Mouse (Mus musculus): Measurements from ENCODE around the gene Dbndd2. TPM values are rescaled to one million over a fixed set of nuclear protein-coding genes. Genes with fewer than 3 reads are reported as not detected.

The Dbndd2 gene
- polyA plus RNA-seq, 1 experiment, result 13.8 TPM

GRCm38 (mm10) chr2:164512121-164512909 lies 26.4 kb downstream of the Dbndd2 start:
- no peaks in the 10 kb centered on the region for H3K4me1 ChIP-seq (ENCODE audit: control insufficient read depth, insufficient read depth, low read length)

GRCm38 (mm10) chr2:164513389-164513788 lies 27.5 kb downstream of the Dbndd2 start:
- H3K4me3 ChIP-seq (ENCODE audit: insufficient read depth, low read length), result no peak overlapping the region
- TF ChIP-seq CTCF (IDR thresholded peaks at IDR 0.05; ENCODE audit: borderline replicate concordance, insufficient read depth, low read length), result no peak
- TF ChIP-seq POLR2A (IDR thresholded peaks at IDR 0.05; ENCODE audit: low read depth, low read length), result no peak
- H3K27ac ChIP-seq (ENCODE audit: insufficient read depth, low read length), result peak overlapping the region; percentile 3; the same call in 1 of the 2 replicates
- H3K4me1 ChIP-seq (ENCODE audit: control insufficient read depth, insufficient read depth, low read length), result 0 out of 2 replicates have a peak, but pooled peaks cover 5% of the 10 kb centered on the region

More at GRCm38 (mm10) chr2:164512121-164512909, 26.4 kb downstream of the Dbndd2 start:
- TF ChIP-seq CTCF (IDR thresholded peaks at IDR 0.05; ENCODE audit: borderline replicate concordance, insufficient read depth, low read length), result no peak
- TF ChIP-seq POLR2A (IDR thresholded peaks at IDR 0.05; ENCODE audit: low read depth, low read length), result no peak
- no peak overlapping the region for H3K4me3 ChIP-seq (ENCODE audit: insufficient read depth, low read length)
- H3K27ac ChIP-seq (ENCODE audit: insufficient read depth, low read length), result no peak overlapping the region

- Histone ChIP-seq H3K27ac (ENCODE audit: insufficient read depth, low read length) (no peak overlapping the region), H3K4me1 (ENCODE audit: control insufficient read depth, insufficient read depth, low read length) (peaks cover 12% of the 10 kb centered on the region; the same call in 1 of the 2 replicates), H3K4me3 (ENCODE audit: insufficient read depth, low read length) (no peak overlapping the region)
- TF ChIP-seq POLR2A (IDR thresholded peaks at IDR 0.05; ENCODE audit: low read depth, low read length) (no peak), CTCF (IDR thresholded peaks at IDR 0.05; ENCODE audit: borderline replicate concordance, insufficient read depth, low read length) (no peak)
Measured at GRCm38 (mm10) chr2:164514916-164515315, 29.0 kb downstream of the Dbndd2 start.

DNA sequence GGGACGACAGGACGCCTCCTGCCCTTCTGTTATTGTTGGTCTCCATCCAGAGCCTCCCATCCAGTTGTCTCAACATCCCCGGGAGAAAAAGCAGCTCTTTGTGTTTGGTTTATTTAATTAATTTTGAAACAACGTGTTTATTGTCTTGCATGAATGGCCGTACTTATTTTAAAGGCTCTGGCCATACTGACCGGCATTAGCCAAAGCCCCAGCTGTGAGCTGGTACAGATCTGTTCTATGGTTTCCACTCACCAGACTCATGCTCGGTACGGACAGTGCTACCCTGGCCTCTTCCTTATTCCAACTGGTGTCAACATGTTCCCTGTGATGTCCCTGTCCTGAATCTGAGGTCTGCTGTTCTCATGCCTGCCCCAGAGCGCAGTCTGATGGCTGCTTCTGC lies 30.0 kb downstream of the Dbndd2 start:
- H3K4me3 ChIP-seq (ENCODE audit: insufficient read depth, low read length), result no peak overlapping the region
- no peak overlapping the region for H3K27ac ChIP-seq (ENCODE audit: insufficient read depth, low read length)
- TF ChIP-seq POLR2A (IDR thresholded peaks at IDR 0.05; ENCODE audit: low read depth, low read length) (no peak), CTCF (IDR thresholded peaks at IDR 0.05; ENCODE audit: borderline replicate concordance, insufficient read depth, low read length) (no peak)
- H3K4me1 ChIP-seq (ENCODE audit: control insufficient read depth, insufficient read depth, low read length), result peaks cover 15% of the 10 kb centered on the region; the same call in 1 of the 2 replicates

GRCm38 (mm10) chr2:164516592-164516991 lies 30.7 kb downstream of the Dbndd2 start:
- no peak overlapping the region for H3K4me3 ChIP-seq (ENCODE audit: insufficient read depth, low read length)
- TF ChIP-seq POLR2A (IDR thresholded peaks at IDR 0.05; ENCODE audit: low read depth, low read length) (no peak), CTCF (IDR thresholded peaks at IDR 0.05; ENCODE audit: borderline replicate concordance, insufficient read depth, low read length) (no peak)
- no peak overlapping the region for H3K27ac ChIP-seq (ENCODE audit: insufficient read depth, low read length)
- peaks cover 18% of the 10 kb centered on the region; the same call in 1 of the 2 replicates for H3K4me1 ChIP-seq (ENCODE audit: control insufficient read depth, insufficient read depth, low read length)

DNA sequence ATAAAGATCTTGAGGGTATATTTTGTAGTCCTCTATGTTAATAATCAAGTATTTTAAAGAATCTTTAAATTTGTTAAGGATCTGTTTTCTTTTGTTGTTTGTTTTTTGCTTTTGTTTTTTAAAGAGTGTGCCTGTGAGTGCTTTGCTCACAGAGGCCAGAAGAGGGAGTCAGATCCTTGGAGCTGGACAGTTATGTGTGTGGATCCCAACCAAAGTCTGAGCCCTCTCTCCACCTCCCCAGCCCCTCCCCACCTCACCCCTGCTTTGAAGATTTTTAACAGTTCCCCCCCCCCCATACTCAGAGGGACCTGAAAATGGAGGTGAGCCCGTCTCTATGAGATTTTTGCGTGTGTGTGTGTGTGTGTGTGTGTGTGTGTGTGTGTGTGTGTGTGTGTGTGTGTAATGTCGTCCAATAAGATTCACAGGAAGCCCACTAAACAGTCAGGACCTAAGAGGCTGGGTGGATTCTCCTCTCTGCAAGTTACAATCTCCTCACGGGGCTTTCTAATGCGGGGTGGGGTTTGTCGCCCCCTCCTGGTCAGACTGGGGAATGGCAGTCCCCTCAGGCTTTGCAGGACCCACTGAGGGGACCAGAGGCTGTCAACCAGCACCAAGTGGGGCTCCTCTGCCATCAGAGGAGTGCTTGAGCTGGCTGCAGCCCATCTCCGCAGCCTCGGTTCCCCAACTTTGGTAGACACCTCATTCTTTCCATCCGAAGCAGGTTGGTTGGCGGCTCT lies 31.7 kb downstream of the Dbndd2 start:
- TF ChIP-seq POLR2A (IDR thresholded peaks at IDR 0.05; ENCODE audit: low read depth, low read length) (no peak), CTCF (IDR thresholded peaks at IDR 0.05; ENCODE audit: borderline replicate concordance, insufficient read depth, low read length) (peak; percentile 36; the same call in 1 of the 2 replicates)
- peak overlapping the region; percentile 15; the same call in 1 of the 2 replicates for H3K27ac ChIP-seq (ENCODE audit: insufficient read depth, low read length)
- no peak overlapping the region for H3K4me3 ChIP-seq (ENCODE audit: insufficient read depth, low read length)
- peaks cover 21% of the 10 kb centered on the region for H3K4me1 ChIP-seq (ENCODE audit: control insufficient read depth, insufficient read depth, low read length)

DNA sequence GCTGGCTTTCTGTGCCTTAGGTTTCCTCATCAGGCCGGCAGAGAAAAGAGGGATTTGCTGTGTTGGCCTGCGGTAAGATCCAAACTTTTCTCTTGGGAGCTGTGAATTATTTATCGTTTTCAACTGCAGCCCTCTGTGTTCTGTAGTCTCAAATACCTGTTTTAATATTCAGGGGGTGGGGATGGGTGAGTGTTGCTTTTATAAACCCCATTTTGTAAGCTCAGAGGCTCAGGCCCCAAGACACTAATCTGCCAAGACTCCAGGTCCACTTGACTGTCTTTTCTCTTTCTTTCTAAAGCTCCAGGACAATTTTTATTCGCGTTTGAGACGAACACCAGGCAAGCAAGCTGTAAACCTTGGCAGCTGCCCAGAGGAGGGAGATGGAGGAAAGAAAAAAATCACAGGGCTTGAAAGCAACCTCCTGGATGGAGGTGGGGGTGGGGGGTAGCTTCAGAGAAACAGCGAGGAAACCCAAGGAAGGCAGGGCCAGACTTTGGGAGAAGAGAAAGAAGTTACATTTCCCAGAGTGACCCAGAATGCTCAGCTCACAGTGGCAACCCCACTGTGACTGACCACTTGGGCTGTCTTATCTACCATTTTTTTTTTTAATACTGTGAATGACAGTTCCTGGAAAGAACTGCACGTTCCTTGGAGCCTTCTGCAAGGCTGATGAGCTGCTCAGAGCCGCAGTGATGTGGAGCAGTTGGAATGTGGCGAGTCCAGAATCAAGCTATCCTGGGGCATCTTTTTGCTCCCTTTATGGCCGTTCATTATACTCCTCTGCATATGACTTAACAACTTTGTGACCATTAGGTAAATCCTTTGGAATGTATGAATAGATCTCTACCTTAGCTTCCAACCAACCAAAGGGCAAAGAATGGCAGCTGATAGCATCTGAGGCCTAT lies 32.6 kb downstream of the Dbndd2 start:
- H3K27ac ChIP-seq (ENCODE audit: insufficient read depth, low read length), result peak overlapping the region; percentile 51
- H3K4me1 ChIP-seq (ENCODE audit: control insufficient read depth, insufficient read depth, low read length), result peaks cover 21% of the 10 kb centered on the region
- H3K4me3 ChIP-seq (ENCODE audit: insufficient read depth, low read length), result no peak overlapping the region
- TF ChIP-seq POLR2A (IDR thresholded peaks at IDR 0.05; ENCODE audit: low read depth, low read length), result no peak
- no peak for TF ChIP-seq CTCF (IDR thresholded peaks at IDR 0.05; ENCODE audit: borderline replicate concordance, insufficient read depth, low read length)

GRCm38 (mm10) chr2:164519171-164519526 lies 33.2 kb downstream of the Dbndd2 start:
- H3K4me1 ChIP-seq (ENCODE audit: control insufficient read depth, insufficient read depth, low read length), result peaks cover 21% of the 10 kb centered on the region
- no peak overlapping the region for H3K4me3 ChIP-seq (ENCODE audit: insufficient read depth, low read length)
- peak overlapping the region; percentile 51 for H3K27ac ChIP-seq (ENCODE audit: insufficient read depth, low read length)
- no peak for TF ChIP-seq POLR2A (IDR thresholded peaks at IDR 0.05; ENCODE audit: low read depth, low read length)
- no peak for TF ChIP-seq CTCF (IDR thresholded peaks at IDR 0.05; ENCODE audit: borderline replicate concordance, insufficient read depth, low read length)

- H3K4me3 ChIP-seq (ENCODE audit: insufficient read depth, low read length), result no peak overlapping the region
Measured at GRCm38 (mm10) chr2:164520782-164521181, 34.9 kb downstream of the Dbndd2 start.

More at GRCm38 (mm10) chr2:164520782-164521181, 34.9 kb downstream of the Dbndd2 start:
- no peak for TF ChIP-seq POLR2A (IDR thresholded peaks at IDR 0.05; ENCODE audit: low read depth, low read length)
- TF ChIP-seq CTCF (IDR thresholded peaks at IDR 0.05; ENCODE audit: borderline replicate concordance, insufficient read depth, low read length), result peak; percentile 91
- H3K27ac ChIP-seq (ENCODE audit: insufficient read depth, low read length), result no peak overlapping the region
- peaks cover 21% of the 10 kb centered on the region for H3K4me1 ChIP-seq (ENCODE audit: control insufficient read depth, insufficient read depth, low read length)

All from embryonic fibroblast, embryonic 13.5 days (primary cell).